Mouse (Mus musculus) adrenal gland, adult 18-20 months (tissue): ENCODE data around the gene Hdac10. TPM values are rescaled to one million over a fixed set of nuclear protein-coding genes. Genes with fewer than 3 reads are reported as not detected.

Experiments
- DNase-seq, 2 experiments: peaks; one replicate each; pipeline ENCODE4 v3.0.0; 2021 to 2022; ENCODE audit warnings: low spot score in 2 of 2
- microRNA-seq, 2 experiments: library from miRNA; unstranded; fragments of <30 nt; microRNA quantifications; one replicate each; pipeline ENCODE4 v1.2.0; 2021; ENCODE audit warnings: borderline number of aligned reads in 2 of 2
- total RNA-seq, 2 experiments: library from RNA; stranded (reverse); gene quantifications; 1 replicate in 1 of 2; 2 replicates in 1 of 2; pipeline ENCODE4 v1.2.3; 2021

Hdac10 gene
- total RNA-seq, 2 experiments from 2014 or later: 11.4 to 12.4 TPM

DNA sequence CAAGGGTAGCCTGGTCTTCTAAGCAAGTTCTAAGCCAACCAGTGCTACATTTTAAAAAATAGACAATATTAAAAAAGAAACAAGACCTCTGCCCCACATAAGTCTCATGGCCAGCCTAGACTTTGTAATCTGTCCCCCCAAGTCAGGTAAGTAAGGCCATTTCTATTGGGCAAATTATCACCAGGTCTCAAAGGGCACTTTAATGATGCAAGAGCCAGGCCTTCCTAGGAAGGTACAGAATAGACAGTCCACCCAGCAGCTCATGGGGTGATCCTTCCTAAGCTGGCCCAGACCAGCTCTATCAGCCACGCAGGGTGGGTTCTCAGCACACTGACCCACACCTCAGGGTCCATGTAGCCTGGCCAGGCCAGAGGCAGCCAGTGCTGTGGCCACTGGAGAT, 44.6 kb downstream of the Hdac10 start:
- no peak for DNase-seq

GRCm38 (mm10) chr15:89078208-89078836, 50.2 kb downstream of the Hdac10 start:
- no peak for DNase-seq

DNA sequence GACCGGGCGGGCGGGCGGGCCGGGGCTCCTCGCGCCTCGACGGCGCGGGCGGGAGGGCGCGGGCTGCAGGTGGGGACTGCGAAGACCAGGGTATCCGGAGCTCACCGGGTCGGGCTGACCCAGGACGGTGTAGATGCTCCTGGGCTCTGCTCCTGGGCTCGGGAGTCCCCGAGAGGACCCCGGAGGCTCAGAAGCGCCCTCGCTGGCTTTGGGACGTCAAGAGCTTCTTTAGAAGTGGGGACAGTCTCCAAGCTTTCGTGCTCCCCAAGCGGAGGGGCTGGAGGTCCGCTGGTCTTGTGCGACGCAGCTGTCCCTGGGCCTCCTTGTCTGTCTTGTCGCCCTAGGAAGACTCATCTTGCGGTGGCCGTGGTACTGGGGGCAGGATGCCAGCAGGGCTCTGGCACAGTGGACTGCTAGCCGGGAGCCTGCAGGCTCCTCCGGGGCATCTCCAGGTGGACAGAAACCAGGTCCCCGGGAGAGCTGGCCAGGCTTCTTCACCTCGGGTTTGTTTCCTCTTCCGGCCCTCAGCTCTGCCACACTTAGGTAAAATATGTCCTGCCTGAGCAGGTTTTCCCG, 52.3 kb downstream of the Hdac10 start:
- peak; percentile 53 to 60 for DNase-seq

GRCm38 (mm10) chr15:89075478-89076147, 52.9 kb downstream of the Hdac10 start:
- DNase-seq: peak; percentile 85 to 86

DNA sequence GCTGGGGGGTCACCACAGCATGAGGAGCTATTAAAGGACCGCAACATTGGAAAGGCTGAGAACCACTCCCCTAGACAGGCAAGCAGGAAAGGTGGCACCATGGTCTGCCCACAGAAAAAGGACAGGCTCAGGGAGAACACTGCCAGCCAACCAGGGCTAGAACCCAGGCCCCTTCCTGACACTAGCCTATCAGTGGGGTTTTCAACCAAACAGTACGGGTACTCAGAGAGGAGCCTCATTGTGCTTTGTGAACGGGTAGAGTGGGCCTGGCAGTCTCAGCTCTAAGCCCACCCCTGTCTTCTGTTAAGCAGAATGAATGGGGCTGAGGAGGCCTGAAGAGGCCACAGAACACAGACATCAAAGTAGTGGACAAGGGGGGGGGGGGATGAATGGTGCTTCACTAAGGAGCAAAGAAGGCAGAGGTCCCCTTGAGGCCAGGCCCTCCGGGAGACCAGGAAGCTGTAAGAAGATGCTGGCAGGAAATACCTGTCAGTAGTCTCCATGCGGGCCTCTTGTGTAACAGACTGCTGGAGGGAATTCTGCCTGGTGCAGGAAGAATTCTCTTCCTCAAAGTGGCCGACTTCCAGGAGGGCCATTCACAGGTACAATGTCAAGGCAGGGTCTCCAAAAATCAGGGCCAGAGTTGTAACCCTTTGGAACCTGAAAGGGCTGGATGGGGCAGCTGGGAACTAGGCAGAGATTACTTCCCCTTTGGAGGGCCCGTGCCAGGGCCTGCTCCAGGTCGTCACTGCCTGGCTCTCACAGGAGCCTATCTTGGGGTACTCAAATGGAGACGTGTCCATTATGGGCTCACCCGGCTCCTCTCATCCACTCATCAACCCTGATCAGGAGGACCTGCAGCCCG, 53.7 kb downstream of the Hdac10 start, which contains the start of gene Trabd:
Gene Trabd, plus strand, starts transcription at position 512 of the 865 bp plus-strand sequence.
- no peak for DNase-seq

DNA sequence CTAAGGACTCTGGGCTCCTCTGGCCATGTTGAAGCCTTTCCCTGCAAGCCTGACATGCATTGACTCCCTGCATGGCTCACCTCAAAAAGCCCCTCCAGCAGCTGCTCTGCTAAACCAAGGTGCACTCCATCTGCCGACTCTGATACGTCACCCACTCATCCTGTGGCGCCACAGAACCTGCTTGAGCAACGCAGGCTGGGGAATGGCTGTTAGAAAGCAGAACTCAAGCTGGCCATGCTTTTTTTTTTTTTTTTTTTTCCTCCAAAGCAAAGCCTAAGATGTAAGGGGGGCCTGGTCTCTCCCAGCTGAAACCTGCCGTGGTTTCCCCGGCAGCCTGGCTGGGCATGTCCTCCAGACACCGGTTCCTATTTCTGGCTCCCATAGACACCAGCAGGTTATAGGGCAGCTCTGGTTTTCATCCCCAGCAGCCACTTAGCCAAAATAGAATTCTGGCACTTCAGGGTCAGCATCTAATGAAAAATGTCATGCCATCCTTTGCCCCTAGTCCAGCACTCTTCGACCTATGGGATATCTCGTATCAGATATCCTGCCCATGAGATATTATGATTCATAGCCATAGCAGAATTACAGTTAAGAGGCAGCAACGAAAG, 54.4 kb downstream of the Hdac10 start:
- no peak for DNase-seq

Small RNAs within 50 kb of the gene (microRNA-seq; reads per million reads assigned to microRNA genes)
- gene Mir7118: 0 reads per million in 2 experiments

Other genes starting within 250 kb of the Hdac10 start
- gene Ttll8, start 174.3 kb downstream of the Hdac10 start, total RNA-seq: under 1 TPM in 1 of 2 experiments, not detected in 1; 0.10 TPM
- gene Mlc1, start 149.7 kb downstream of the Hdac10 start, total RNA-seq: not detected
- gene Mov10l1, start 145.8 kb downstream of the Hdac10 start, total RNA-seq: not detected
- 1 to 10 TPM in 1 of 2 experiments, under 1 TPM in 1; 0.96 to 1.2 TPM for gene Panx2, start 69.0 kb downstream of the Hdac10 start, total RNA-seq
- gene Trabd, start 53.6 kb downstream of the Hdac10 start, total RNA-seq: 10 to 100 TPM; 36.1 to 36.7 TPM
- 10 to 100 TPM; 32.3 to 39.5 TPM for gene Selenoo, start 39.6 kb downstream of the Hdac10 start, total RNA-seq
- gene Tubgcp6, start 5.6 kb downstream of the Hdac10 start, total RNA-seq: 10 to 100 TPM; 10.8 to 13.0 TPM
- 1 to 10 TPM; 8.4 to 9.6 TPM for gene Mapk12, start 12.0 kb upstream of the Hdac10 start, total RNA-seq
- 1 to 10 TPM; 3.7 to 3.8 TPM for gene Mapk11, start 20.9 kb upstream of the Hdac10 start, total RNA-seq
- 100 to 1,000 TPM in 1 of 2 experiments, 10 to 100 TPM in 1; 84.0 to 113 TPM for gene Plxnb2, start 52.1 kb upstream of the Hdac10 start, total RNA-seq
- 1 to 10 TPM; 5.2 to 5.4 TPM for gene Dennd6b, start 67.8 kb upstream of the Hdac10 start, total RNA-seq
- gene Ppp6r2, start 82.9 kb upstream of the Hdac10 start, total RNA-seq: 10 to 100 TPM; 46.6 to 48.3 TPM
- gene Sbf1, start 186.6 kb upstream of the Hdac10 start, total RNA-seq: 10 to 100 TPM; 71.9 to 89.4 TPM
- gene Adm2, start 194.0 kb upstream of the Hdac10 start, total RNA-seq: not detected
- 1 to 10 TPM in 1 of 2 experiments, not detected in 1; 4.2 TPM for gene Miox, start 205.7 kb upstream of the Hdac10 start, total RNA-seq
- gene Lmf2, start 227.0 kb upstream of the Hdac10 start, total RNA-seq: 10 to 100 TPM; 34.4 to 40.0 TPM
- gene Ncaph2, start 227.0 kb upstream of the Hdac10 start, total RNA-seq: 10 to 100 TPM; 67.7 to 69.6 TPM
- 10 to 100 TPM; 31.9 to 33.3 TPM for gene Sco2, start 245.1 kb upstream of the Hdac10 start, total RNA-seq
- under 1 TPM; 0.33 to 0.38 TPM for gene Tymp, start 248.3 kb upstream of the Hdac10 start, total RNA-seq